Mouse (Mus musculus): ENCODE measurements around the gene Hspg2. TPM values are rescaled to one million over a fixed set of nuclear protein-coding genes. Genes with fewer than 3 reads are reported as not detected.

Hspg2 gene
- polyA plus RNA-seq, 1 experiment from 2014 or later: 15.2 TPM

- Histone ChIP-seq H3K27ac (no peak overlapping the region), H3K9me3 (no peaks in the 10 kb centered on the region), H3K4me1 (replicated peaks) (no peaks in the 10 kb centered on the region), H3K36me3 (peaks cover 98% of the 10 kb centered on the region), H3K4me3 (no peak overlapping the region), H3K27me3 (ENCODE audit: insufficient read depth, poor library complexity, severe bottlenecking) (no peaks in the 10 kb centered on the region)
- no peak for DNase-seq (ENCODE audit: low spot score)
- WGBS: 90% methylated on average over 15 of the region's 15 CpGs
Observed at GRCm38 (mm10) chr4:137610256-137610655, 141.7 kb downstream of the Hspg2 start.

Other genes starting within 250 kb of the Hspg2 start
- gene Wnt4, start 191.3 kb upstream of the Hspg2 start, polyA plus RNA-seq (2016; fragmentation: Nextera tagmentation; extraction: Ambion mirVana): 1.2 and 1.4 TPM in 2 replicates
- gene Cdc42, start 111.0 kb upstream of the Hspg2 start, polyA plus RNA-seq (2016; fragmentation: Nextera tagmentation; extraction: Ambion mirVana): 592 and 604 TPM in 2 replicates
- not detected in 2 replicates for gene Cela3a, start 59.0 kb upstream of the Hspg2 start, polyA plus RNA-seq (2016; fragmentation: Nextera tagmentation; extraction: Ambion mirVana)
- gene Cela3b, start 38.2 kb upstream of the Hspg2 start, polyA plus RNA-seq (2016; fragmentation: Nextera tagmentation; extraction: Ambion mirVana): not detected in 2 replicates
- gene 1700013G24Rik, start 15.5 kb upstream of the Hspg2 start, polyA plus RNA-seq (2016; fragmentation: Nextera tagmentation; extraction: Ambion mirVana): not detected in 2 replicates
- 1.3 TPM in 1 of 2 replicates, not detected in the other for gene Ldlrad2, start 105.8 kb downstream of the Hspg2 start, polyA plus RNA-seq (2016; fragmentation: Nextera tagmentation; extraction: Ambion mirVana)
- gene Usp48, start 125.0 kb downstream of the Hspg2 start, polyA plus RNA-seq (2016; fragmentation: Nextera tagmentation; extraction: Ambion mirVana): 63.6 and 73.1 TPM in 2 replicates
- 6.3 and 13.4 TPM in 2 replicates for gene Rap1gap, start 196.0 kb downstream of the Hspg2 start, polyA plus RNA-seq (2016; fragmentation: Nextera tagmentation; extraction: Ambion mirVana)

Data from hindbrain, embryonic 10.5 days (tissue).